Mouse (Mus musculus) thymus, adult 2 months (tissue): ENCODE data around the gene Prkg2. TPM values are rescaled to one million over a fixed set of nuclear protein-coding genes. Genes with fewer than 3 reads are reported as not detected.

Experiments used
- DNase-seq: peaks from one replicate; pipeline ENCODE4 v3.0.0; 2021
- H3K27ac ChIP-seq: fragments of 200-500 bp; 2 replicates; pipeline ENCODE4 v1.5.1; 2012; ENCODE audit warnings: low read length, control low read depth; ENCODE audit not compliant: control insufficient read depth, insufficient read depth
- H3K27me3 ChIP-seq: fragments of 200-500 bp; 2 replicates; pipeline ENCODE4 v1.6.1; 2012; ENCODE audit warnings: mild to moderate bottlenecking, low read length, moderate library complexity, mixed read lengths; ENCODE audit not compliant: control insufficient read depth, insufficient read depth
- H3K36me3 ChIP-seq: fragments of 200-500 bp; 2 replicates; pipeline ENCODE4 v1.6.1; 2012; ENCODE audit warnings: mild to moderate bottlenecking, low read length, moderate library complexity; ENCODE audit not compliant: control insufficient read depth, insufficient read depth
- H3K4me1 ChIP-seq: fragments of 200-500 bp; replicated peaks from 2 replicates; pipeline ENCODE4 v1.6.1; 2012; ENCODE audit warnings: low read length; ENCODE audit not compliant: control insufficient read depth, insufficient read depth
- H3K4me3 ChIP-seq: fragments of 200-500 bp; 2 replicates; pipeline ENCODE4 v1.5.1; 2012; ENCODE audit warnings: mild to moderate bottlenecking, low read length, control low read depth, moderate library complexity; ENCODE audit not compliant: control insufficient read depth, insufficient read depth
- CTCF ChIP-seq: fragments of 200-500 bp; IDR thresholded peaks from 2 replicates; pipeline ENCODE4 v1.5.1; 2012; ENCODE audit warnings: mild to moderate bottlenecking, control low read depth, low read length, moderate library complexity, borderline replicate concordance; ENCODE audit not compliant: control insufficient read depth, poor library complexity, insufficient read depth; ENCODE audit errors: extremely low read depth
- POLR2A ChIP-seq: fragments of 200-500 bp; IDR thresholded peaks from 2 replicates; pipeline ENCODE4 v1.6.1; 2012; ENCODE audit warnings: mild to moderate bottlenecking, low read length, control low read depth, moderate library complexity; ENCODE audit not compliant: control insufficient read depth, poor library complexity, insufficient read depth; ENCODE audit errors: extremely low read depth
- WGBS: fragments of 180-500 bp; shearing (Covaris S2); methylation state at CpG from one replicate; pipeline ENCODE4 v1.1.7; 2018; 5-methylcytosine and 5-hydroxymethylcytosine counted together
- polyA plus RNA-seq: library from polyadenylated mRNA; depleted of rRNA; stranded (reverse); fragments of >200 nt; gene quantifications from 2 replicates; pipeline ENCODE4 v1.2.3, GENCODE M21; 2012

Gene Prkg2
- polyA plus RNA-seq, 1 experiment, result 0.15 TPM

DNA sequence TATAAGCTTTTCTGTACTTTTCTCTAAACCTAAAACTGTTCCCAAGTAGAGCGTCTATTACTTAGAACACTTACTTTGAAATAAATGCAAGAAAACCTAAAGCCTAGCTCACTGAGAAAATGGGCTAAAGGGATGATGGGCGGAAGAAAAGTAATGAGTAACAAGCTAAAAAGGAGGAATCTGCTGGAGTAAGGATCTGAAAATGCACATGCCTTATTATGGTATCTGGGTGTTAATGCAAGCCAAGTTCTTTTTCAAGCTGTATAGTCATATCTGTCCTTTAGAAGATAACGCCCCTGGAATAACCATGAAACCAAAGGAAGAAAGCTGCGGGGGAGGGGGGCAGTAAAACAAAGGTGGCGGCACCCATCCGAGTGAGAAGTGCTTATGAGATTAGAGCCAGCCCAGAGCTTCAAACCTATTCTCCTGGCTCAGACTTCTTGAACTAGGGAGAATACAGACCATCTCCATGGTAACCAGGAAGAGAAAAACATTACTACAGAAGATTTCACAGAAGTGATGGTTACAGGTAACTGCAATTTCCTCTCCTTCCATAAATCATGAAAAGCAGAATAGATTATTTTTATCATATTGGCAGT is 5.5 kb downstream of the Prkg2 start:
- WGBS, result 82% methylated on average over 6 of the region's 6 CpGs
- H3K36me3 ChIP-seq, result no peaks in the 10 kb centered on the region
- no peak for TF ChIP-seq CTCF
- TF ChIP-seq POLR2A, result no peak
- no peaks in the 10 kb centered on the region for H3K27me3 ChIP-seq
- no peak for DNase-seq
- no peak overlapping the region for H3K27ac ChIP-seq
- no peak overlapping the region for H3K4me3 ChIP-seq
- no peaks in the 10 kb centered on the region for H3K4me1 ChIP-seq

DNA sequence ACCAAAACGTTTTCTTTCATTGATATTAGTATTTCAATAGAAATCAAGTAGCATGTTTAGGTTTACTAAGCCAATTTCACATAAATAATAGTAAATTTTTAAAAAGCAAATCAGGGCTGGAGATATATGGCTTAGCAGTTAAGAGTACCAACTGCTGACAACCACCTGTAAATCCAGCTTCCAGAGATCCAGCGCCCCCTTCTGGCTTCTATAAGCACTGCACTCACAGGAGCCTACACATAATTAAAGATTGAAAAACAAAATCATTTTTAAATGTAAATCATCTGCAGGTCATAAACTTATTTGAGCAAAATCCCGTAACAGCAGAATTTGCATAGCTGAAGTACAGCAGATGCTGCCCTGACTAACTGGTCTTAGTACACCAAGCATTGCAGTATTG is 10.8 kb downstream of the Prkg2 start:
- Histone ChIP-seq H3K27ac (no peak overlapping the region), H3K4me3 (no peak overlapping the region), H3K36me3 (no peaks in the 10 kb centered on the region), H3K4me1 (no peaks in the 10 kb centered on the region), H3K27me3 (no peaks in the 10 kb centered on the region)
- DNase-seq, result no peak
- WGBS, result 65% methylated on average over 3 of the region's 3 CpGs
- no peak for TF ChIP-seq POLR2A

DNA sequence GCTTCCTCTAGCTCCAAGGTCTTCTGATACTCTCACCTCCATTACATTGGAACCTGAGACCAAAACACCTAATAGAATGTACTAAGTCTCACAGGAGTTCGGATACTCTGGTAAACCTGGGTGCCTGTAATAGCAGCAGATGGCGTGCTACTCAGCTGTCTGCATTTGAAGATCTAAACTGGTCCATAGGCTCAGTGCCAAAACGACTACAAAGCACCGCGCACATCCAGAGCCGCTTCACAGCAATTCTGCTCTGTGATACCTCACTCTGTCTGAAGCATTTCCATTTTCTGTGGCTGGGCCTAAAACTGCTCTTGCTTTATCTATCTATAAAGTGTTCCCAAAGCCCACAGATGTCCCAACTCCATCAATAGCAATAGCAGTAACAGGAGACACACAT is 17.4 kb downstream of the Prkg2 start:
- WGBS, result 89% methylated on average over 6 of the region's 6 CpGs
- no peak overlapping the region for H3K27ac ChIP-seq
- no peaks in the 10 kb centered on the region for H3K27me3 ChIP-seq
- H3K36me3 ChIP-seq, result no peaks in the 10 kb centered on the region
- H3K4me1 ChIP-seq, result no peaks in the 10 kb centered on the region
- H3K4me3 ChIP-seq, result no peak overlapping the region
- no peak for TF ChIP-seq POLR2A
- TF ChIP-seq CTCF, result no peak
- DNase-seq, result no peak

DNA sequence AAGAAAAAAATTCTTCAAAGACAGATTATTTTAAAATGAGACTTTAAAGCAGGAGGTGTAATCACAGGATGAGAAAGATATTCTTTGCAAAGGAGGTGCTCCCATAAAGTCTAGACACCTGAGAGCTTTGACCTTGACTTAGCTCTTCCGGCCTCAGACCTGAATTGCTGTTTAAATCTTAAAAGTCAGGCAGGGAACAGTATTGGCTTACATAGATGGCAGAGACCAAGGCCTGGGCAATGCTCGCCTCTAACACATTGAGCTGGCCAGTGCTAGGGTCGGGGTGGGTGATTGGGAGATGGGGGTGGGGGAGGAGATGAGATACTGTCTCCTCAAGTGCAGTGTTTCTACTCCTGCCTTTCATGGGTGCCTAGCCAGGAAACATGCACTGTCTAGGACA is 22.0 kb downstream of the Prkg2 start:
- Histone ChIP-seq H3K36me3 (no peaks in the 10 kb centered on the region), H3K4me1 (no peaks in the 10 kb centered on the region), H3K27ac (no peak overlapping the region), H3K27me3 (no peaks in the 10 kb centered on the region), H3K4me3 (no peak overlapping the region)
- no peak for DNase-seq
- no peak for TF ChIP-seq POLR2A
- no peak for TF ChIP-seq CTCF
- 89% methylated on average over 3 of the region's 3 CpGs for WGBS

DNA sequence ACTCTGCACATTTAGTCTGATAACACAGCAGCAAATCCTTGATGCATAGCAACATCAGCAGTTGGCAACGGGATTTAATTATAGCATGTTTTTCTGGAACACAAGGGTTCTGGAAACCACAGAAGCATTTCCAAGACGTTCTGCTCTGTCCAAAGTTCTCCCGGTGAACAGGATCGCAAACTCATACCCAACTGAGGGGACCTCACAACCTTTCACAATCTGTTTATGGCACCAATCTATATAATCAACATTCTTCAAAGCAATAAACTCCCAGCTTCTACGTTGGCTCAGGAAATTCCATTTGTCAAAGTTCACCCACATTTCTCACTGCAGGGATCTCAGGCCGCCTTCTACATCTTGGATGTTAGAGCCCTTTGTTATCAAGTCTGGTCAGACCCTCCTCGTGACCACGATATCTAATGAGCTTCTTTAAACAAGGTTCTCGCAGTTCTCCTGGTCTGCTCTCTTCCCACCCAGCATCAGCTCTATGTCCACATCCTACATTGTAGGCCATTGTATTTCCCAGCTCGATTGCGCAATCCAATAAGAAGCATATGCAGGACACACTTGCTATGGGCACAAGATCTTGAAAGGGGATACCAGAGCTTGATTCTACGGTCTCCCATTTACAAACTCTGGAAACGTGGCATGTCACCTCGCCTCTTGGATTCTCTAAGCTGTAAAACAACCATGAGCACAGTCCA is 26.6 kb downstream of the Prkg2 start:
- no peak overlapping the region for H3K4me3 ChIP-seq
- H3K36me3 ChIP-seq, result no peaks in the 10 kb centered on the region
- no peak for DNase-seq
- no peak overlapping the region for H3K27ac ChIP-seq
- no peak for TF ChIP-seq POLR2A
- TF ChIP-seq CTCF, result no peak
- H3K4me1 ChIP-seq, result no peaks in the 10 kb centered on the region
- no peaks in the 10 kb centered on the region for H3K27me3 ChIP-seq
- 80% methylated on average over 14 of the region's 14 CpGs for WGBS

DNA sequence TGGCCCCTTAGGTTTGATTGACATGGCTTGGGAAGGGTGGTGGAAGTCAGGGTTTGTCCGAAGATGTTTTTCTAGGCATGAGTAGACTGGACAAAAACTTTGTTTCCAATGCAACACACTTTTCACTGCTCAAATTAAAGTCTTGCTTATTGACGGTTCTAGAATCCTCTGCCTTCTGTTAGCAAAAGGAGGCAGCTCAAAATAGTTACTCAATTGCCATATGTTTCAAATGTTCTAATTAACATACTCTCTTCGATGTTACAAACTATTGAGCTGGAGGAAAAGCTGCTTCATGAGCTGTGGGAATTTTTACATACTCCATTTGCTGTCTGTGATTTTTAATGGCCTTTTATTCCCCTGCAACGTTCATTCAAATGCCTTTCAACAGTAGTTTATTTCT is 39.0 kb downstream of the Prkg2 start:
- no peak overlapping the region for H3K4me3 ChIP-seq
- WGBS, result 77% methylated on average over 4 of the region's 4 CpGs
- H3K4me1 ChIP-seq, result no peaks in the 10 kb centered on the region
- H3K36me3 ChIP-seq, result no peaks in the 10 kb centered on the region
- H3K27me3 ChIP-seq, result no peaks in the 10 kb centered on the region
- no peak for DNase-seq
- H3K27ac ChIP-seq, result no peak overlapping the region
- no peak for TF ChIP-seq CTCF
- TF ChIP-seq POLR2A, result no peak
